Mouse (Mus musculus): ENCODE results near the gene Tm9sf4.
A peak's percentile ranks its signal among the peaks of the same experiment; 100 is the strongest.

DNA sequence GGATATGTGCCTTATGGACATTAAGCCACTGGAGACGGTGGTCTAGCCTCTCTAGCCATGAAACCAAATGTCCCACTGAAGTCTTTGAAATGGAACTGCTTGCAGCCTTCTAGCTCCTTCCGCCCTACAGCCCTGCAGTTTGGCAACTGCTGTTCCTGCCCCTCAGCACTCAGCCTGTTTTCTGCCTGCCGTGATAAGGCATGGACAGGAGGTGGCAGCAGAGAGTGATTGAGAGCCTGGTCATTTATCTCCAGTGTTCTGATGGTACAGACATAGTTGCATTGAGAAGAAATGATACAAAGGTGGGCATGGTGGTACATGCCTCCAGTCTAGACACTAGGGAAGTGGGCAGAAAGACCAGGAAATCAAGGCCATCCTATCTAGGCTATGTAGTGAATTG lies 13.4 kb upstream of the Tm9sf4 start:
- no peak for TF ChIP-seq POLR2A (IDR thresholded peaks at IDR 0.05; ENCODE audit: insufficient read depth, low read depth, low read length)
- TF ChIP-seq CTCF (IDR thresholded peaks at IDR 0.05), result peak; percentile 93
- TF ChIP-seq EP300 (IDR thresholded peaks at IDR 0.05; ENCODE audit: insufficient read depth, low read depth, low read length), result peak; percentile 70; the same call in 1 of the 2 replicates
